Comparison of ENCODE assay signal across 12 mouse cellular contexts in the genomic region with DNA sequence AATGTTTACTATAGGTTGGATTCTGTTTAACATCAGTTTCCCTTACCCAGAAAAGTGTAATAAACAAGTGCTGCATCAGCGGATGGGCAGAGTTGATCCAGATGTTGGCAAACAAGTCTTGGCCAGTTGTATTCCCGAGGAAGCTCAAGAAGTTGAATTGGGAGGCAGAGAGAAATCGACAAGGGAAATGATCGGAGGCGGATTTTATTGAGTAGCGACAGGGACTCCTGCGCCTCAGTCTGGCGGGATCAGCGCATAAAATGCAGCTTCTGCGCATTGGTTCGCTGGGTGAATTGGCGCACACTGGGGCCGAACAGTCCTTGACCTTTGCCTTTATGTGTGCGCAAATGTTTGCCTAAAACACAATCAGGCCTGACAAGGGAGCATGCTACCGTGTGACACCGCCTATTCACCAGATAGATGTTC. TPM values are rescaled to one million over a fixed set of nuclear protein-coding genes. Genes with fewer than 3 reads are reported as not detected.
A peak's percentile ranks its signal among the peaks of the same experiment; 100 is the strongest.
DNase-seq lines count a peak whose midpoint lies in the region; ATAC-seq and TF ChIP-seq lines count a peak whose summit lies in the region.
"Had no signal": no experiment of that assay in that cellular context is flagged by ENCODE, and none has a peak within 500 bp of the region (broad histone marks: within the 10 kb centered on the region; RNA-seq: fewer than 3 reads in every experiment).

No protein-coding gene starts in this region.

- no peaks in the 10 kb centered on the region for H3K9me3 ChIP-seq in liver, embryonic 12.5 days (replicated peaks)
- H3K9me3 ChIP-seq in forebrain, embryonic 12.5 days: no peaks in the 10 kb centered on the region
- 0 out of 2 replicates have a peak, but pooled peaks cover 4% of the 10 kb centered on the region for H3K9me3 ChIP-seq in midbrain, embryonic 10.5 days (replicated peaks)
- no peaks in the 10 kb centered on the region for H3K9me3 ChIP-seq in lung, postnatal 0 days (ENCODE audit: low read length)

- H3K36me3 ChIP-seq in liver, adult 2 months (ENCODE audit: control insufficient read depth, insufficient read depth, low read length): no peaks in the 10 kb centered on the region
- H3K36me3 ChIP-seq in liver, embryonic 12.5 days: no peaks in the 10 kb centered on the region
- no peaks in the 10 kb centered on the region for H3K36me3 ChIP-seq in forebrain, embryonic 12.5 days (replicated peaks)
- no peaks in the 10 kb centered on the region for H3K36me3 ChIP-seq in midbrain, embryonic 10.5 days
- H3K36me3 ChIP-seq in lung, postnatal 0 days (ENCODE audit: insufficient read depth, low read length): no peaks in the 10 kb centered on the region

- no peaks in the 10 kb centered on the region for H3K4me1 ChIP-seq in liver, adult 2 months (ENCODE audit: control insufficient read depth, insufficient read depth, low read length)
- no peaks in the 10 kb centered on the region for H3K4me1 ChIP-seq in liver, embryonic 12.5 days
- H3K4me1 ChIP-seq in forebrain, embryonic 12.5 days: peaks cover 12% of the 10 kb centered on the region; the same call in 1 of the 2 replicates
- H3K4me1 ChIP-seq in midbrain, embryonic 10.5 days: peaks cover 40% of the 10 kb centered on the region
- H3K4me1 ChIP-seq in lung, postnatal 0 days (ENCODE audit: insufficient read depth, low read depth, low read length): no peaks in the 10 kb centered on the region

- H3K27ac ChIP-seq in liver, adult 2 months (replicated peaks; ENCODE audit: insufficient read depth, low read depth, low read length): no peak overlapping the region
- H3K27ac ChIP-seq in liver, embryonic 12.5 days: no peak overlapping the region
- peak overlapping the region; percentile 89 for H3K27ac ChIP-seq in forebrain, embryonic 12.5 days
- peak overlapping the region; percentile 74 for H3K27ac ChIP-seq in midbrain, embryonic 10.5 days (replicated peaks)
- no peak overlapping the region for H3K27ac ChIP-seq in lung, postnatal 0 days (ENCODE audit: low read length)
- H3K27ac ChIP-seq: gastrocnemius, adult 2 months had no signal

- H3K9ac ChIP-seq in liver, adult 2 months (ENCODE audit: low read depth, low read length): no peak overlapping the region
- no peak overlapping the region for H3K9ac ChIP-seq in liver, embryonic 12.5 days
- H3K9ac ChIP-seq in forebrain, embryonic 12.5 days: peak overlapping the region; percentile 63
- no peak overlapping the region for H3K9ac ChIP-seq in lung, postnatal 0 days (replicated peaks; ENCODE audit: low read depth)

- no peak for ATAC-seq in liver, embryonic 12.5 days
- ATAC-seq in forebrain, embryonic 12.5 days (ENCODE audit: low FRiP score): no peak
- ATAC-seq in monocyte, adult 5-6 weeks (replicated peaks; ENCODE audit: insufficient number of reproducible peaks, low FRiP score, low TSS enrichment, poor library complexity, severe bottlenecking): no peak
- no peak for ATAC-seq in lung, postnatal 0 days

- 2% methylated on average over 16 of the region's 16 CpGs for WGBS in liver, adult 2 months
- WGBS in liver, embryonic 12.5 days (ENCODE audit: insufficient replicate concordance): 2% methylated on average over 16 of the region's 16 CpGs
- under 1% methylated on average over 16 of the region's 16 CpGs for WGBS in forebrain, embryonic 12.5 days
- WGBS in midbrain, embryonic 10.5 days: under 1% methylated on average over 16 of the region's 16 CpGs
- 1% methylated on average over 16 of the region's 16 CpGs for WGBS in lung, postnatal 0 days

- no peaks in the 10 kb centered on the region for H3K79me2 ChIP-seq in liver, adult 2 months (ENCODE audit: control insufficient read depth, insufficient read depth, low read length)

- TF ChIP-seq POLR2A in liver, adult 2 months (IDR thresholded peaks at IDR 0.05; ENCODE audit: extremely low read depth, insufficient read depth, low read length): no peak

- DNase-seq in liver, adult 2 months (ENCODE audit: extremely low read depth, low read depth, low spot score): peak; percentile 15
- peak; percentile 76 for DNase-seq in midbrain, embryonic 10.5 days (ENCODE audit: low spot score)
- DNase-seq in heart, postnatal 36 days: no peak
- no peak for DNase-seq in lung, postnatal 0 days (ENCODE audit: low spot score)
- DNase-seq in left cerebral cortex, postnatal 4 days: no peak
- DNase-seq: gastrocnemius, adult 2 months had no signal

- peaks cover 19% of the 10 kb centered on the region; the same call in 1 of the 2 replicates for H3K27me3 ChIP-seq in liver, adult 2 months (ENCODE audit: control insufficient read depth, insufficient read depth, low read length)
- peaks cover 88% of the 10 kb centered on the region for H3K27me3 ChIP-seq in liver, embryonic 12.5 days (replicated peaks)
- peaks cover 83% of the 10 kb centered on the region for H3K27me3 ChIP-seq in forebrain, embryonic 12.5 days
- peaks cover 100% of the 10 kb centered on the region for H3K27me3 ChIP-seq in midbrain, embryonic 10.5 days (ENCODE audit: low read depth, poor library complexity, severe bottlenecking)
- H3K27me3 ChIP-seq in lung, postnatal 0 days (replicated peaks; ENCODE audit: insufficient read depth, low read length): peaks cover 38% of the 10 kb centered on the region

- H3K4me2 ChIP-seq in liver, embryonic 12.5 days: no peak overlapping the region
- peak overlapping the region; percentile 44 for H3K4me2 ChIP-seq in forebrain, embryonic 12.5 days
- H3K4me2 ChIP-seq in lung, postnatal 0 days (replicated peaks; ENCODE audit: low read depth, low read length): no peak overlapping the region

- intact Hi-C loops in heart, postnatal 36 days (cut with DNase I): no loop called here
- intact Hi-C loops in left cerebral cortex, postnatal 4 days (cut with DNase I): no loop called here

- TF ChIP-seq EP300 in lung, postnatal 0 days (IDR thresholded peaks at IDR 0.05): no peak

- H3K4me3 ChIP-seq in liver, adult 2 months (ENCODE audit: insufficient read depth, low read depth, low read length): no peak overlapping the region
- H3K4me3 ChIP-seq in liver, embryonic 12.5 days: no peak overlapping the region
- peak overlapping the region; percentile 35 for H3K4me3 ChIP-seq in forebrain, embryonic 12.5 days (replicated peaks)
- H3K4me3 ChIP-seq in midbrain, embryonic 10.5 days: peak overlapping the region; percentile 45
- no peak overlapping the region for H3K4me3 ChIP-seq in lung, postnatal 0 days (ENCODE audit: low read depth, low read length)
- H3K4me3 ChIP-seq: gastrocnemius, adult 2 months had no signal

- no peak for TF ChIP-seq CTCF in liver, adult 2 months (IDR thresholded peaks at IDR 0.05; ENCODE audit: low read depth, low read length)
- no peak for TF ChIP-seq CTCF in lung, postnatal 0 days (IDR thresholded peaks at IDR 0.05)

RNA-seq across cellular contexts. Expression of gene Zic1, which starts 40.2 kb away (rescaled TPM):
- under 0.01 TPM in 1 of 2 replicates, not detected in the other for total RNA-seq in liver, adult 2 months (2014; rRNA removed)
- polyA plus RNA-seq in liver, adult 2 months (2012; rRNA removed): not detected in 2 replicates
- not detected in 2 replicates for polyA plus RNA-seq in liver, embryonic 12.5 days (2016; fragmentation: Nextera tagmentation; extraction: Ambion mirVana)
- 13.9 and 14.4 TPM in 2 replicates for polyA plus RNA-seq in forebrain, embryonic 12.5 days (2016; fragmentation: Nextera tagmentation; extraction: Ambion mirVana)
- 6.5 and 6.6 TPM in 2 replicates for polyA plus RNA-seq in midbrain, embryonic 10.5 days (2016; fragmentation: Nextera tagmentation; extraction: Ambion mirVana)
- under 1 TPM in 1 of 2 experiments, not detected in 1; 0.61 TPM for total RNA-seq in heart, postnatal 36 days (2021)
- not detected in 3 replicates for total RNA-seq in monocyte, adult 5-6 weeks (2017)
- polyA plus RNA-seq in lung, postnatal 0 days (2015; fragmentation: Nextera tagmentation; extraction: Ambion mirVana): not detected in 2 replicates
- total RNA-seq in left cerebral cortex, postnatal 4 days (2021): 10 to 100 TPM; 21.4 to 28.8 TPM
- total RNA-seq: hematopoietic stem cell, adult 5-6 weeks; neutrophil, adult 5-6 weeks had no signal

RNA-seq across cellular contexts. Expression of gene Zic4, which starts 43.6 kb away (rescaled TPM):
- not detected in 2 replicates for total RNA-seq in liver, adult 2 months (2014; rRNA removed)
- not detected in 2 replicates for polyA plus RNA-seq in liver, adult 2 months (2012; rRNA removed)
- not detected in 2 replicates for polyA plus RNA-seq in liver, embryonic 12.5 days (2016; fragmentation: Nextera tagmentation; extraction: Ambion mirVana)
- polyA plus RNA-seq in forebrain, embryonic 12.5 days (2016; fragmentation: Nextera tagmentation; extraction: Ambion mirVana): 56.4 and 60.5 TPM in 2 replicates
- 25.1 and 33.5 TPM in 2 replicates for polyA plus RNA-seq in midbrain, embryonic 10.5 days (2016; fragmentation: Nextera tagmentation; extraction: Ambion mirVana)
- not detected for total RNA-seq in heart, postnatal 36 days (2021)
- not detected in 3 replicates for total RNA-seq in monocyte, adult 5-6 weeks (2017)
- polyA plus RNA-seq in lung, postnatal 0 days (2015; fragmentation: Nextera tagmentation; extraction: Ambion mirVana): not detected in 2 replicates
- total RNA-seq in left cerebral cortex, postnatal 4 days (2021): 1 to 10 TPM; 9.4 to 10.0 TPM
- total RNA-seq: gastrocnemius, adult 2 months; hematopoietic stem cell, adult 5-6 weeks; neutrophil, adult 5-6 weeks had no signal
- polyA plus RNA-seq: liver, embryonic 16.5 days had no signal

Comparison
In these comparisons a context has a peak if more than half of its experiments do, and no peak if none do; other contexts are left out.
1. DNase-seq: peak in liver, adult 2 months (single experiment) and midbrain, embryonic 10.5 days (single experiment); none in heart, postnatal 36 days (0 of 2), lung, postnatal 0 days (single experiment) and left cerebral cortex, postnatal 4 days (single experiment).
2. H3K27ac ChIP-seq: peak in forebrain, embryonic 12.5 days (single experiment) and midbrain, embryonic 10.5 days (single experiment); none in liver, adult 2 months (single experiment), liver, embryonic 12.5 days (single experiment) and lung, postnatal 0 days (single experiment).
3. H3K4me3 ChIP-seq: peak in forebrain, embryonic 12.5 days (single experiment) and midbrain, embryonic 10.5 days (single experiment); none in liver, adult 2 months (single experiment), liver, embryonic 12.5 days (single experiment) and lung, postnatal 0 days (single experiment).
4. RNA of gene Zic4, which starts 43.6 kb away (polyA plus RNA-seq): 56.4 to 60.5 TPM in forebrain, embryonic 12.5 days and 25.1 to 33.5 TPM in midbrain, embryonic 10.5 days; not detected in liver, adult 2 months, not detected in liver, embryonic 12.5 days and not detected in lung, postnatal 0 days; every median in the first group is over 10 times any median in the second.